Mouse (Mus musculus) brown adipose tissue, adult 24 weeks (tissue): ENCODE results near the gene Gm9817. TPM values are rescaled to one million over a fixed set of nuclear protein-coding genes. Genes with fewer than 3 reads are reported as not detected.
"Not testable (repeated sequence)": the region's sequence is repeated elsewhere in the genome, so short reads cannot be mapped to it uniquely, and the experiment has no call there.

Experiments used
- H3K27ac ChIP-seq: fragments of 200-500 bp; replicated peaks from 2 replicates; pipeline ENCODE4 v1.5.1; 2012; ENCODE audit warnings: low read depth, mild to moderate bottlenecking, low read length
- H3K4me1 ChIP-seq: fragments of 200-500 bp; 2 replicates; pipeline ENCODE4 v1.6.1; 2012; ENCODE audit warnings: low read length, mixed read lengths; ENCODE audit not compliant: control insufficient read depth, insufficient read depth, insufficient read length
- H3K4me3 ChIP-seq: fragments of 200-500 bp; 2 replicates; pipeline ENCODE4 v1.5.1; 2012; ENCODE audit warnings: low read depth, mild to moderate bottlenecking, low read length, moderate library complexity; ENCODE audit not compliant: insufficient read depth
- polyA plus RNA-seq: library from polyadenylated mRNA; stranded (reverse); fragments of >200 nt; gene quantifications from 2 replicates; pipeline ENCODE4 v1.2.4, GENCODE M21; 2012; ENCODE audit not compliant: missing spikeins, insufficient read depth, insufficient read length

Gm9817 gene
- polyA plus RNA-seq: not detected in 2 replicates

DNA sequence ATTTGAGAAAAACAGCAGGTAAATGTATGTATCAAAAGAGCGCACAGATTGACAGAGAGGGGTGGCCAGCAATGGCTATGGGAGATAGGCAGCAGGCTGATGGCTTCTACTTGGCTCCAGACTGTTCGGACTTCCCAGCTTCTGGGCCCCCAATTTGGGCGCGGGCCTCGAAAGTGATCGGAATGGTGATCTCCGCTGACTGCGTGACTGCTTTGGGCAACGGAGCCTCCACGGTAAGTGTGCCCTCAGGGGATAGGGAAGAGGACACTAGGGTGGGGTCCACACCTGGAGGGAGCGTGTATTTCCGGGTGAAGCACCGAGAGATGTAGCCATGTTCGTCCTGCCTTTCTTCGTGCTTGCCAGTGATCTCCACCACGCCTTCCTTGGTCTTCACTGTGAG lies at the start of gene Gm9817:
Gene Gm9817 (plus strand): TSS at position 301 of the 400 bp plus-strand sequence.
- H3K4me1 ChIP-seq, H3K27ac ChIP-seq, H3K4me3 ChIP-seq: not testable (repeated sequence)

DNA sequence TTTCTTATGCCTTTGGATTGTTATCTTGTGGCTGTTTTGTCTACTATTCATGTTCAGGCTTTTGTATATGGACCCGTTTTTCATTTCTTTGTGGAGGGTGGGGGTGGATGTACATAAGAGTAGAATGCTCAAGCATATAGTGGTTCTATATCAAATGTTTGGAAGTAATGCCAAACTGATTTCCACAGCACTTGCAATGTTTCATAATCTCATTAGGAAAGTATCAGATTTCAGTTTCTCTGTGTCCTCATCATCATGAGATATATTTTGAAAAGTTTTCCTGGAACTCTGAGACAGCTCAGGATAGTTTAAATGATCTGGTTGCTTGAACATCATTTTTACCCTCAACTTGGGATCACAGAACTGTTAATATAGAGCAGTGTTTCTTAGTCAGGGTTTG lies 48.7 kb upstream of the Gm9817 start:
- Histone ChIP-seq H3K27ac (no peak overlapping the region), H3K4me3 (no peak overlapping the region), H3K4me1 (0 out of 2 replicates have a peak, but pooled peaks cover under 1% of the 10 kb centered on the region)

DNA sequence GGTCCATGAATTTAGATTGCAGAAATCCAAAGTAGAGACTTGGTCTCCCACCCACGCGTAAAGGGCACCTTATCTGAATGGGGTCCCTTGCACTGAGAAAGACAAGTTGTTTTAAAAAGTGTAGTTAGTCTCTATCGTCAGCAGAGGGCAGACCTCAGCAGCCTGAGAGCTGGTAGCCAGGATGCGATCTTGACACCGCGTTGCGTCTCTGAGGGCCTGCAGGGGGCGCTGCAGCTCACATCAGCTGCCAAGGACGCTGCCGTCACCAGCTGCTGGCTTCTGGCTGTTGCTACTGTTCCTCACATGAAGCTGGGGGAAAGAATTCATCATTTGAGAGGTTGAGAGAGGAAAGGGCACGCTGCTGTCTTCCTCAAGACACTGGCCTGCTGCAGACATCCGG lies 47.7 kb upstream of the Gm9817 start:
- H3K4me3 ChIP-seq: no peak overlapping the region
- no peak overlapping the region for H3K27ac ChIP-seq
- H3K4me1 ChIP-seq: no peaks in the 10 kb centered on the region

DNA sequence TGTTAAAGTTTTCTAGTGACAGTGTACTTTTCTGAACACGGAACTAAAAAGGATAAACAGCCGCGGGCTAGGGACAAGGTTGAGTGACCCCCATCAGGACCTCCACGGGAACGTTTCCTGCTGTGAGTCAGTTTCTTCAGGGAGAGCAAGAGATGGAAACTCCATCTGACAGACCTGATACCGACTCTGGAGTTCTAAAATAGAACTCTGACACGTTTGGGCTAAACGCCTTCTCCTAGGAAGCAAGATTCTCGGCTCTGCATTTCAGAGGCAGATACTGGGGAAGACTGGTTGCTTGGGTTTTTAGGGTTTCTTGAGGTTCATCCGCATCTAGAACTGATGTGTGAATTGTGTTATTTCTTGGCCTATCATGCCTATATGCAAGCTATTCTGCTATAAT lies 47.2 kb upstream of the Gm9817 start:
- H3K27ac ChIP-seq: no peak overlapping the region
- no peak overlapping the region for H3K4me3 ChIP-seq

DNA sequence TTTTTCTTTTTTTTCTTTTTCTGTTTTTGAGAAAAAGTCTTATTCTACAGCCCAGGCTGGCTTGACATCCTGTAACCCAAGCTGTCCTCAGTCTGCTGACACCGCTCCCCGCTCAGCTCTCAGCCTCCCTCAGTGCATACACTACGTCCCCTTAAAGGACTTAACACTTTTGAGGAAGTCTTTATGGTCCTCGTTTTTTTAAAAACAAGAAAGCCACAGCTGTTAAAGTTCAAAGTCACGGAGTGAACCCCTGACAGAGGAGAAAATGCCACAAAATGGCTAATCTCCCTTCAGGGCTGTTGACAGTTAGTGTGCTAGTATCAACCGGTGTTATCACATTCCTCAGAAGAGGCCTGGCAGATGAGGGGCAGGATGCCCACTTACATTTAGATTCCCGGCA lies 46.7 kb upstream of the Gm9817 start:
- Histone ChIP-seq H3K4me1 (no peaks in the 10 kb centered on the region), H3K4me3 (no peak overlapping the region), H3K27ac (no peak overlapping the region)

More for the DNA sequence above, 47.2 kb upstream of the Gm9817 start:
- H3K4me1 ChIP-seq: no peaks in the 10 kb centered on the region

DNA sequence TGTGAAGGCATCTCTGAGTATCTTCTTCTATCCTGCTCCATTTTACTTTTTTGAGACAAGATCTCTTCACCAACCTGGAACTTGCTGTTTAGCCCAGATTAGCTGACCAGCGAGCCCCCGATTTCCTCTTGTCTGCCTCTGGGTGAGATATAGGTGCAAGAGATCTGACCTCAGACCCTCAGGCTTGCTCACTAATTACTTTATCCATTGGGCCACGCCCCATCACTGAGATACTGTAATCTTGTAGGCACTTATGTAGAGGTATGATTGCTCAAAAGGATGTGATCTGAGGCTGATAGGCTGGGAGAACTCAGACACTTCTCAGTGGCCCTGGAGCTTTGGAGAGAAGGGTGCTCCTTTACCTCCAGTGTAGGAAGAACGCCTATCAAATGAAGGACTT lies 46.0 kb upstream of the Gm9817 start:
- Histone ChIP-seq H3K4me3 (no peak overlapping the region), H3K27ac (no peak overlapping the region), H3K4me1 (no peaks in the 10 kb centered on the region)

DNA sequence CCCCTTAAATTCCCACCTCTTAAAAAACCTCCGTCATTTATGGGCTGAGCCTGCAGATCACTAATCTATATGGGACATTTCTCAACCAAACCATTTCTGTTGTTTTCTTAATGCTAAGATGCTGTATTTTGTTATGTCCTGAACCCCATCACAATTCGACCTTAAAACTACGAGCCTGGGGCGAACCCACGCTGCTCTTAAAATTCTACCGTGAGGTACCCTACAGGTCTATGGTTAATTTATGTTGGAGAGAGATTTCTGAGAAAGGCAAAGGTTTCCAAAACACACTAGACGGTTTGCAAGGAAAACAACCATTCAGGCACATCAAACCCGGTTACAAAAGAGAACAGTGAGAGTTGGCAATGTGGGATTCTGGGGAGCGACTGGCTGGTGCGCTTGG lies 45.1 kb upstream of the Gm9817 start:
- Histone ChIP-seq H3K27ac (no peak overlapping the region), H3K4me1 (no peaks in the 10 kb centered on the region), H3K4me3 (no peak overlapping the region)

DNA sequence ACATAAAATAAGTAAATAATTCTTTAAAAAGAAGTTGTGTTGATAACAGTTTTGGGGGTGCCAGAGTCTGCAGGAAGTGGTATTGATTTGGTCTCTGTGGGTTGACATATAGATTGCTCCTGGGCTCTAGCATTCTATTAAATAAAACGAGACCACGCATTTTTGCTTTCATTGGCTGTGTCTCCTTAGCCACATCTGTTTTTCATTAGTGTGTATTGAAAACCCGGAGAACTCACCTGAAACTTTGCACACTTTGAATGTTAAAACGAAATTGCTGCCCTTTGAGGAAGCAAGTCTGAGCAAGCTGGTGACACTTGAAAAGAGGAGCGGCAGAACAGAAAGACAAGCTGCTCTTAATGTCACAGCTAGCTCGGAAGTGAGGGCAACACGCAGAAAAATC lies 43.7 kb upstream of the Gm9817 start:
- H3K4me3 ChIP-seq: no peak overlapping the region
- no peak overlapping the region for H3K27ac ChIP-seq
- H3K4me1 ChIP-seq: no peaks in the 10 kb centered on the region

DNA sequence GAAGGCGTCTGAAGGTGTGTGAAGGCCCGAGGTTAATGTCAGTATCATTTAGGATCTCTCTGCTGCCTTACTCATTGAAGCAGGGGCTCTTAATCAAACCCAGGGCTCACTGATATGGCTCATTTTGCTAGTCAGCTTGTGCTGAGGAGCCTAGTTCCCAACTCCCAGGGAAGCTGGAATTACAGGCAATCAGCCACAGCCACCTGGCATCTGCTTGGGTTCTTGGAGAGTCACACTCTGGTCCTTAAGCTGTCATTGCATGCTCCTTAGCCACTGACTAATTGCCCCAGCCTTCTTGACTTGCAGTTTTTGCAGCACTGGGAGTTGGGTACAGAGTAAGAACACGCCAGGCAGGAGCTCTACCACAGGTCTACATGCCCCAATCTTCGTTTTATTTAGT lies 42.1 kb upstream of the Gm9817 start:
- Histone ChIP-seq H3K4me3 (no peak overlapping the region), H3K27ac (no peak overlapping the region), H3K4me1 (no peaks in the 10 kb centered on the region)

DNA sequence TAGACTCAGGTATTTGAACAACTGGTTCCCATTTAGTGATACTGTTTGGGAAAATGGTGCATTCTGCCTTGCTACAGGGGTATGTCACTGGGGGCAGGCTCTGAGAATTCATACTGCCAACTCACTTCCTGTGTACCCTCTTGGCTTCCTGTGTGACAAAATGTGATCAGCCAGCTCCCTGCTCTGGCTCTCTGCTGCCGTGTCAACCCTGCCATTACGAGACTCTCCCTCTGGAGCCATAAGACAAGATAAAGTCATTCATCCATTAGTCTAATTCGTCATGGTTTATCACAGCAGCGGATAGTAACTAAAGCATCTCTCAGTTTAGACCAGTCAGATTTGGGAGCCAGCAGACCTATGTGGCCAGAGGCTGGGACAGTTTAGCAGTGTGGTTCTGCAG lies 38.3 kb upstream of the Gm9817 start:
- Histone ChIP-seq H3K27ac (no peak overlapping the region), H3K4me1 (no peaks in the 10 kb centered on the region), H3K4me3 (no peak overlapping the region)

DNA sequence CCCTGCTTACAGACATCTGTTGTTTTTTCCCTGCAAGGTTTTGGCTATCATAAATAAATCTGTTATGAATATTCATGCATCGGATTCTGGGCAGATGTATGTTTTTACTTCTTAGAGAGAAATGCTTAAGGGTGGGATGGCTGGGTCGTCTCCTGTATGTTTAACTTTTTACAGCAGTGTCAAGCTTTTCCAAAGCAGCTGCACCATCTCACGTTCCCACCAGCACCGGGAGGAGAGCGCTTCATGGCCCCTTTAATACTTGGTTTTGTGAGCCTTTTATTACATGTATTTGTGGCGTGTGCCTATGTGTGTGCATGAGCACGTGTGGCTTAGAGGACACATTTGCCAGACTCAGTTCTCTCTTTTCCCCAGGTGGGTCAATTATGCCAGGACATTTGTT lies 37.8 kb upstream of the Gm9817 start:
- no peak overlapping the region for H3K27ac ChIP-seq
- no peak overlapping the region for H3K4me3 ChIP-seq
- H3K4me1 ChIP-seq: no peaks in the 10 kb centered on the region

DNA sequence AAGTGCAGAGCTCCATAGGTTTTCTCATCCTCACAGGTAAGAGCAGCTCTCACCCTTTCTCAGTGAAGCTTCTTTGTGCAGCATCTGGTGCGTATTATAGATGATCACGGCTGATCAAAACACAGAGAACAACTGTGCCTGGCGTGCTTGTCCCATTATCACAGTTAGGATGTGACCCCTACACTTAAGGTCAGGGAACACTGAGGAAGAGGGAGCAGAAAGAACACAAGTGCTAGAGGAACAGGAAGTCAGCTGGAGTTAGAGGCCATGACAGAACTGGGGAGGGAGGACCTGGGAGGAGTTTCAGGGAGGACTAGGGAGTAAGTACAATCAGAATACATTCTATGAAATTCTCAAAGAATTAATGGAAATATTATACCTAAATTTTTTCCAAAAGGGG lies 35.0 kb upstream of the Gm9817 start:
- Histone ChIP-seq H3K27ac (no peak overlapping the region), H3K4me3 (no peak overlapping the region), H3K4me1 (no peaks in the 10 kb centered on the region)

DNA sequence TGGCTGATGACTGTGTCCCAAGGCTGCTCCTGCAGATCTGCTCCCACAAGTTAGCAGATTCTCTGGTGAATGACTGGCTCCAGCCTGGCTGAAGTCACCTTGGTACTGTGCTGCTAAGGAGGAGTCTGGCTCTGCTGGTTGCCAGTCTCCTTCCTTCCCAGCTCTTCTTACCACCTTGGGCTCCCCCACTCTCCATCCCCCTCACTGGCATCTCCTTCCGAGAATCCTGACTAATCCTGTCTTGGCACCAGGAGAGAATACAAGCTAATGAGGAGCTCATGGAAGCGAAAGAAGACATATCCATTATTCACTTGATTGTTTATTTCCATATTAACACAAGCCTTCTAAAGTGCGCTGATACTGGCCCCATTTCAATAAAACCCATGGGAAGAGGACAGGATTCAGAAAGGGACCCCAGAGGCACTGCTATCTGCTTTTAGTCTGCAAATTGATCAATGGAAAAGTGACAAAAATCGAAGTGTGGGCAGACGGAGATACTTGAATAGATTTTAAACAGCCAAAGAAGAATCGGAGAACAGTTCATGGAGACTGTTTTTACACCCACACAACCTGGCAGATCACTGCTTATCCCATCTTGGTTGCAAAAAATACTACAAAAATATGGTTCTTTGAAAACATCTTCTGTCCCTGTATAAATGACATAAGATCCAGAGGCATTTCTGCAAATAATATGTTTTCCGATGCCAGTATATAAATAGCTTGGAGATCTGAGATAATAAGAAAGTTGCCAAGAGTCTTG lies 29.1 kb upstream of the Gm9817 start:
- H3K4me1 ChIP-seq: no peaks in the 10 kb centered on the region
- H3K4me3 ChIP-seq: no peak overlapping the region
- no peak overlapping the region for H3K27ac ChIP-seq

DNA sequence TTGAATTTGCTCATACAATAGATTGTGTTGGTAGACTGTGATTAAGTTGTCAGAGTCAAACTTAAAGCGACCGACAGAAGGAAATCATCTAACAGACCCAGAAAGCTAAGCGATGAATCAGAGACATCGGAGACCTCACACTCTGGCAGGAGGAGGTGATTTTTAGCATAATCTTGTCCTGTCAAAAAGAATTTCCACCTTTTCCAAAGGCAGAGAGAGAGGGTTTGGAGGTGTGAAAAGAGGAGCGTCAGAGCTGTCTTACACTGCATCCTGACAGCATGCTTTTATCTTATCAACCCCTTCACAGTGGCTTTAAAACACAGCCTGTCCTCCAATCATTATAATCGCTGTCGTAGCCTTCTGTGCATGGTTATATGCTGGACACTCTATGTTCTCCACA lies 25.7 kb upstream of the Gm9817 start:
- Histone ChIP-seq H3K4me3 (no peak overlapping the region), H3K27ac (no peak overlapping the region), H3K4me1 (no peaks in the 10 kb centered on the region)

DNA sequence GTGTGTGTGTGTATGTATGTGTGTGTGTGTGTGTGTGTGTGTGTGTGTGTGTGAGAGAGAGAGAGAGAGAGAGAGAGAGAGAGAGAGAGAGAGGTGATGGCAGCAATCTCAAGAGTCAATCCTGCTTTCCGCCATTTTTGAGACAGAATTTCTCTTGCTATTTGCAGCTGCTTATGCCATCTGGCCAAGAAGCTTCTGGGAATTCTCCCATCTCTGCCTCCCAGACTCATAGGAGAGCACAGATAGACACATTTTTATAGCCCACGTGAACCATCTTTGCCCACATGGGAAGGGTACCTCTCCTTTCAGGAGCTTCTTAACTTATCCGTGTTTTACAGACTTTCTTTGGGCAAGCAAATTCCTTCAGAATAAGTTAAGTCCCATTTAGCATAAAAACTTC lies 24.6 kb upstream of the Gm9817 start:
- H3K4me3 ChIP-seq: no peak overlapping the region
- no peaks in the 10 kb centered on the region for H3K4me1 ChIP-seq
- H3K27ac ChIP-seq: no peak overlapping the region

DNA sequence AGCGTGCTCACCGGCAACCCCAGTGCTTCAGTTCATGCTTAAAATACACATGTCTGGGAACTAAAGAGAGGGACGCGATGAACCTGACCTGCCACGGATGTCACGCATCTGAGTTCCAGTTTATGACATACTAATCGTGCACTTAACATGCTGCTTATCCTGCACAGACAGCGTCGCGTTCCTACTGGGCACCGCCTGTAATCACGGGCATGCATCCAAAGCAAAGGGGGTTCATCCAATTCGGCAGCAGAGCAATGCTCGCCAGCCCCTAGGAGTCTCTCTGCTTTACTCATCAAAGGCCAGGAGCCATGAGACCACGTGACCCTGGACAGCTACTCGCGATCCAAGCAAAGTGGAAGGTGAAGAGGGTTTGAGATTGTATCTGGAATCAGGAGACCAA lies 19.3 kb upstream of the Gm9817 start:
- H3K4me1 ChIP-seq: no peaks in the 10 kb centered on the region
- H3K4me3 ChIP-seq: no peak overlapping the region
- no peak overlapping the region for H3K27ac ChIP-seq
